Comparison of ENCODE assay signal across 8 mouse cellular contexts in genomic region chr7:62406573-62407050, GRCm38 (mm10). TPM values are rescaled to one million over a fixed set of nuclear protein-coding genes. Genes with fewer than 3 reads are reported as not detected.
DNase-seq lines count a peak whose midpoint lies in the region; ATAC-seq and TF ChIP-seq lines count a peak whose summit lies in the region.
"Had no signal": no experiment of that assay in that cellular context is flagged by ENCODE, and none has a peak within 500 bp of the region (broad histone marks: within the 10 kb centered on the region; RNA-seq: fewer than 3 reads in every experiment).

No protein-coding gene starts in this region.

- no peaks in the 10 kb centered on the region for H3K27me3 ChIP-seq in lung, embryonic 14.5 days (ENCODE audit: insufficient read depth, low read length)
- no peaks in the 10 kb centered on the region for H3K27me3 ChIP-seq in embryonic facial prominence, embryonic 14.5 days (replicated peaks; ENCODE audit: control insufficient read depth, insufficient read depth, low read length)
- H3K27me3 ChIP-seq in limb, embryonic 11.5 days (ENCODE audit: control insufficient read depth, insufficient read depth, low read length): no peaks in the 10 kb centered on the region
- H3K27me3 ChIP-seq: liver, embryonic 15.5 days had no signal

- TF ChIP-seq CTCF in lung, embryonic 14.5 days (IDR thresholded peaks at IDR 0.05; ENCODE audit: low read depth): no peak

- peak; percentile 38 for DNase-seq in lung, embryonic 14.5 days
- no peak for DNase-seq in lung, postnatal 10 days
- peak; percentile 9 for DNase-seq in embryonic facial prominence, embryonic 14.5 days (ENCODE audit: low spot score)
- peak; percentile 45 for DNase-seq in limb, embryonic 11.5 days (ENCODE audit: low spot score)
- DNase-seq in right cerebral cortex, postnatal 25 days: peak; percentile 25
- DNase-seq in natural killer cell, adult 2 months (ENCODE audit: low spot score in 2 of 2): no peak

- no peak overlapping the region for H3K9ac ChIP-seq in lung, embryonic 14.5 days
- H3K9ac ChIP-seq in embryonic facial prominence, embryonic 14.5 days (ENCODE audit: low read depth, low read length): no peak overlapping the region
- peak overlapping the region; percentile 5; the same call in 1 of the 2 replicates for H3K9ac ChIP-seq in limb, embryonic 11.5 days (ENCODE audit: low read length)
- H3K9ac ChIP-seq: liver, embryonic 15.5 days had no signal

- no peaks in the 10 kb centered on the region for H3K36me3 ChIP-seq in lung, embryonic 14.5 days (ENCODE audit: insufficient read depth)
- no peaks in the 10 kb centered on the region for H3K36me3 ChIP-seq in embryonic facial prominence, embryonic 14.5 days (ENCODE audit: control insufficient read depth, insufficient read depth, low read length)
- H3K36me3 ChIP-seq in limb, embryonic 11.5 days (ENCODE audit: control insufficient read depth, insufficient read depth, low read length): no peaks in the 10 kb centered on the region
- H3K36me3 ChIP-seq: liver, embryonic 15.5 days had no signal

- WGBS in lung, embryonic 14.5 days: 48% methylated on average over 19 of the region's 19 CpGs
- WGBS in embryonic facial prominence, embryonic 14.5 days: 56% methylated on average over 19 of the region's 19 CpGs
- WGBS in limb, embryonic 11.5 days: 38% methylated on average over 19 of the region's 19 CpGs

- H3K4me1 ChIP-seq in lung, embryonic 14.5 days (ENCODE audit: insufficient read depth): no peaks in the 10 kb centered on the region
- H3K4me1 ChIP-seq in embryonic facial prominence, embryonic 14.5 days (ENCODE audit: control insufficient read depth, insufficient read depth, low read length): no peaks in the 10 kb centered on the region
- H3K4me1 ChIP-seq in limb, embryonic 11.5 days (ENCODE audit: control insufficient read depth, insufficient read depth, low read length): no peaks in the 10 kb centered on the region
- H3K4me1 ChIP-seq: liver, embryonic 15.5 days had no signal

- H3K4me3 ChIP-seq in lung, embryonic 14.5 days (ENCODE audit: low read depth, low read length): peak overlapping the region; percentile 4; the same call in 1 of the 2 replicates
- H3K4me3 ChIP-seq in embryonic facial prominence, embryonic 14.5 days (ENCODE audit: low read depth, low read length): peak overlapping the region; percentile 21
- 0 out of 2 replicates have a peak overlapping the region, but pooled peaks have one; percentile 2 for H3K4me3 ChIP-seq in limb, embryonic 11.5 days (ENCODE audit: low read depth, low read length)
- H3K4me3 ChIP-seq: liver, embryonic 15.5 days had no signal

- peak; percentile 24; the same call in 1 of the 2 replicates for ATAC-seq in lung, embryonic 14.5 days (ENCODE audit: insufficient read depth)
- no peak; the same call in 1 of the 2 replicates for ATAC-seq in embryonic facial prominence, embryonic 14.5 days (ENCODE audit: low read depth)
- no peak for ATAC-seq in limb, embryonic 11.5 days (ENCODE audit: insufficient number of reproducible peaks, low FRiP score, low TSS enrichment, low read depth)
- no peak for ATAC-seq in CD4-positive, CD25-positive, alpha-beta regulatory T cell, adult 4 months

- no peak overlapping the region for H3K27ac ChIP-seq in lung, embryonic 14.5 days (ENCODE audit: low read depth)
- H3K27ac ChIP-seq in embryonic facial prominence, embryonic 14.5 days (replicated peaks; ENCODE audit: low read depth, low read length): no peak overlapping the region
- no peak overlapping the region for H3K27ac ChIP-seq in limb, embryonic 11.5 days (replicated peaks; ENCODE audit: low read depth, low read length)
- H3K27ac ChIP-seq: liver, embryonic 15.5 days had no signal

- no peaks in the 10 kb centered on the region; the same call in 1 of the 2 replicates for H3K9me3 ChIP-seq in lung, embryonic 14.5 days (ENCODE audit: low read depth, low read length)
- H3K9me3 ChIP-seq in embryonic facial prominence, embryonic 14.5 days (ENCODE audit: control insufficient read depth, low read length): no peaks in the 10 kb centered on the region
- no peaks in the 10 kb centered on the region for H3K9me3 ChIP-seq in limb, embryonic 11.5 days (ENCODE audit: control insufficient read depth, low read length)
- H3K9me3 ChIP-seq: liver, embryonic 15.5 days had no signal

- peak overlapping the region; percentile 48 for H3K4me2 ChIP-seq in lung, embryonic 14.5 days
- peak overlapping the region; percentile 43 for H3K4me2 ChIP-seq in embryonic facial prominence, embryonic 14.5 days (ENCODE audit: low read depth, low read length)
- H3K4me2 ChIP-seq in limb, embryonic 11.5 days (ENCODE audit: low read depth, severe bottlenecking): peak overlapping the region; percentile 31
- H3K4me2 ChIP-seq: liver, embryonic 15.5 days had no signal

RNA-seq across cellular contexts. Expression of gene Mkrn3, which starts 13.3 kb away (rescaled TPM):
- 4.6 and 5.1 TPM in 2 replicates for polyA plus RNA-seq in lung, embryonic 14.5 days (2014; fragmentation: Nextera tagmentation; extraction: Ambion mirVana)
- polyA plus RNA-seq in embryonic facial prominence, embryonic 14.5 days (2014; fragmentation: Nextera tagmentation; extraction: Ambion mirVana): 6.2 TPM in 2 replicates
- polyA plus RNA-seq in limb, embryonic 11.5 days (2014; fragmentation: Nextera tagmentation; extraction: Ambion mirVana): 6.6 and 7.8 TPM in 2 replicates
- not detected for polyA plus RNA-seq in CD4-positive, CD25-positive, alpha-beta regulatory T cell, adult 4 months (2017; shearing (Covaris generic))

RNA-seq across cellular contexts. Expression of gene Magel2, which starts 29.8 kb away (rescaled TPM):
- polyA plus RNA-seq in lung, embryonic 14.5 days (2014; fragmentation: Nextera tagmentation; extraction: Ambion mirVana): 2.1 and 2.5 TPM in 2 replicates
- polyA plus RNA-seq in embryonic facial prominence, embryonic 14.5 days (2014; fragmentation: Nextera tagmentation; extraction: Ambion mirVana): 12.9 and 13.3 TPM in 2 replicates
- polyA plus RNA-seq in limb, embryonic 11.5 days (2014; fragmentation: Nextera tagmentation; extraction: Ambion mirVana): 3.0 and 5.6 TPM in 2 replicates
- polyA plus RNA-seq in CD4-positive, CD25-positive, alpha-beta regulatory T cell, adult 4 months (2017; shearing (Covaris generic)): not detected

RNA-seq across cellular contexts. Expression of gene Peg12, which starts 57.7 kb away (rescaled TPM):
- polyA plus RNA-seq in lung, embryonic 14.5 days (2014; fragmentation: Nextera tagmentation; extraction: Ambion mirVana): 38.2 and 39.8 TPM in 2 replicates
- 26.3 and 33.5 TPM in 2 replicates for polyA plus RNA-seq in embryonic facial prominence, embryonic 14.5 days (2014; fragmentation: Nextera tagmentation; extraction: Ambion mirVana)
- 53.6 and 54.6 TPM in 2 replicates for polyA plus RNA-seq in limb, embryonic 11.5 days (2014; fragmentation: Nextera tagmentation; extraction: Ambion mirVana)
- polyA plus RNA-seq in CD4-positive, CD25-positive, alpha-beta regulatory T cell, adult 4 months (2017; shearing (Covaris generic)): not detected

Comparison
In these comparisons a context has a peak if more than half of its experiments do, and no peak if none do; other contexts are left out.
1. DNase-seq: peak in lung, embryonic 14.5 days (single experiment), embryonic facial prominence, embryonic 14.5 days (single experiment), limb, embryonic 11.5 days (single experiment) and right cerebral cortex, postnatal 25 days (single experiment); none in lung, postnatal 10 days (single experiment) and natural killer cell, adult 2 months (0 of 2).
2. RNA of gene Peg12, which starts 57.7 kb away (polyA plus RNA-seq): 53.6 to 54.6 TPM in limb, embryonic 11.5 days, 38.2 to 39.8 TPM in lung, embryonic 14.5 days and 26.3 to 33.5 TPM in embryonic facial prominence, embryonic 14.5 days; not detected in CD4-positive, CD25-positive, alpha-beta regulatory T cell, adult 4 months; every median in the first group is over 10 times any median in the second.
3. Peak in every context shown above with its lines, with median percentiles within 50 percentile points of each other: H3K4me2 ChIP-seq and H3K4me3 ChIP-seq.